Mouse (Mus musculus) ovary, postnatal 14 days (tissue): ENCODE measurements around the gene B3gnt3.
"Not testable (repeated sequence)": the region's sequence is repeated elsewhere in the genome, so short reads cannot be mapped to it uniquely, and the experiment has no call there.

Source experiments
- DNase-seq: peaks from one replicate; pipeline ENCODE4 v3.0.0; 2022; ENCODE audit warnings: low spot score

The B3gnt3 gene

DNA sequence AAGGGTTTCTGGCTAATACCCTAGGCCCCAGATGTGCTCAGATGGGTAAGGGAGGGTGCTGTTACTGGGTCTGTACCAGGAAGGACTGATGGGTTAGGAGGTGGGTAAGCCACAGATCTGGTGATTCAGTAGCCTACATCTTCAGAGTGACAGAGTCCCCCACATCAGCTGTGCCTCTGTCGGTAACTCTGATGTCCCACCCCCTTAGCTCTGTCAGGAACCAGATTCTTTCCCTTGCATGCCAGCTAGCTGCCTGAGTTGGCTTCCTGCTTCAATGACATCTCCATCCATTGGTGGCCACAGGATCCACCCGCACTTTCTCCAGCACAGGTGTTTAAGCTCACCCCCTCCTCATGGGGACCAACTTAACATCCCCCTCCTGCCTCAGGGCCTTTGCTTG, 10.0 kb upstream of the B3gnt3 start:
- no peak for DNase-seq

DNA sequence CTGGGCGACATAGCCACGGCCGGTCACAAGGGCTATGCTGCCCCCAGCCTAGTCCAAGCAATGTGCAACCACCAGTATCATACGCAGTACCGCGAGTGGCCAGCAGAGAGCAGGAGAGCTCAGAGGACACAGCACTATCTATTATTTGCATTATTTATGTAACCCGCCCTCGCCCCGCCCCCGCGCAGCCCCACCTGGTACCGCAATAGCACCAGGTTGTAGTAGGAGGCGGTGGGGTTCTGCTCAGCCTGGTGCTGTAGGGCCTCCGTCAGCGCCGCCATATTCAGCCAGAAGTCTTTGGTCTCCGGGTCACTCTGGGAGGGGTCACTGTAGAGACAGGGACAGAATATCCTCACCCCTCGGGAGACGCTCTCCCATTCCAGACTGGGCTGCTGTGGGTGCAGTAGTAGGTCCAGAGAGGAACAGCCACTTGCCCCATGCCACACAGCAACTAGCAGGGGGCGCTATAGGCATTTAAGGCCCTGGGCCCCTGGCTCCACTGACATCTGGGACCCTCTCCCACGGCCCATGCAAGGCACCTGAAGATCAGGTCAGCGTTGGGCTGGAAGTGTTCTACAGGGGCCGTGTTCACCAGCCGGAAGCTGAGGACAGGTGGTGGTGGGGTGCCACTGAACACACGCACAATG, 8.3 kb upstream of the B3gnt3 start:
- DNase-seq: peak; percentile 79

- DNase-seq: no peak
Observed at GRCm38 (mm10) chr8:71709134-71709799, 7.7 kb upstream of the B3gnt3 start.

DNA sequence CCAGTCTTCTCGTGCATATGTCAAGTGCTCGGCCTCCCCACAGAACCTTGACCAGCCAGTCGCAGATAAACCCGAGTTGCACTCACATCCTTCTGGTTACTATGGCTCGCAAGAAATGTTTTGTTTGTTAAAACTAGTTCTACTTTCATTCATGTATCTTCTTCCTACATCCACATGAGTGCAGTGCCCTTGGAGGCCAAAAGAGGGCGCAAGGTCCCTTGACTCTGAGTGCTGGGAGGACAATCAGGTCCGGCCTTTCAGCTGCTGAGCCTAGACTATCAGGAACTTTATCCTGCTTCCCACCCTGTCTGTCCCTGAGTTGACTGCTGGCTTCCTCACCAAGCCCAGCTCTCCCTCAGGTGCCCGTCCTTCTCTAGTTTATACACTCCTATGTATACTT, 6.3 kb upstream of the B3gnt3 start:
- DNase-seq: no peak

GRCm38 (mm10) chr8:71703400-71703799, 1.8 kb upstream of the B3gnt3 start:
- DNase-seq: not testable (repeated sequence)

DNA sequence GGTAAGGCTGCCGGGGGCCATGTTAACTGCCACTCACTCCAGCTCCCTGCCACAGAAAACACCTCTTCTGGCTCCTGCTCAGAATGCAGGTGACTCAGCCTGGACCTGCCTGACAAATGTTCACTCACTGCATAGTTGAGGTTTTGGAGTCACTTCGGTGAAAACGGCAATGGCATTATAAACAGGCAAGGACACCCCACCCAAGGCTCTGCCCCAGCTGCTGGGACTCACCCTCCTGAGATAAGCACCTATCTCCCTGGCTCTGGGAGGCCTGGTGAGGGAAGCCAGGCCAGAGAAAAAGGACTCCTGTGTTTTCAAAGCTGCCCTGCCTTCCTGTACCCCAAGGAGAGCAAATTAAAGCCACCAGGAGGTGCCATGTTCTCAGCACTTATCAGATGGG, 1.3 kb upstream of the B3gnt3 start:
- no peak for DNase-seq

DNA sequence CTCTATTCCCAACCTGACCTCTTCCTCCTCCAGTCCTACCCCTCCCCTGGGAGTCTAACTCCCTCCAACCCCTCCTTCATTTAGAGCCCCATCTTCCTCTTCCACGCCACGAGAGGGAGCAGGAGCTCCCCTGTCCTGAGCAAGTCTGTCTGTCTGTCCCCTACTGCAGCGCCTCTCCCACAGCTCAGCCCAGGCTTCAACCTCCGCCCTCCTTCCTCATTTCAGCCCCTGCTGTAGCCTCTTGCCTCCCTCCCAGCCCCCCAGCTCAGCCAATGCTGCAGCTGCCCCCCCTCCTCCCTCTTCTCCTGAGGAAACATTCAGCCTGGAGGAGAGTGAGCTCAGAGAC, 471 bp upstream of the B3gnt3 start:
- no peak for DNase-seq

GRCm38 (mm10) chr8:71700493-71701269, 908 bp downstream of the B3gnt3 start:
- no peak for DNase-seq

DNA sequence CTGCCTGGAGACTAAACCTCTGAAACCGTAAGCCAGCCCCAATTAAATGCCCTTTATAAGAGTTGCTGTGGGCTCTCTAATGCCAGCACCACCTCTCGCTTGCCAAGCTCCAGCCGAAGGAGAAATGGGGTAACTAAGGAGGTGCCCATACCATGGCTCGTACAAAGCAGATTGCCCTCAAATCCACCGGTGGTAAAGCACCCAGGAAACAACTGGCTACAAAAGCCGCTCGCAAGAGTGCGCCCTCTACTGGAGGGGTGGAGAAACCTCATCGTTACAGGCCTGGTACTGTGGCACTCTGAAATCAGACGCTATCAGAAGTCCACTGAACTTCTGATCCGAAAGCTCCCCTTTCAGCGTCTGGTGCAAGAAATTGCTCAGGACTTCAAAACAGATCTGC, 6.1 kb downstream of the B3gnt3 start:
- DNase-seq: not testable (repeated sequence)

DNA sequence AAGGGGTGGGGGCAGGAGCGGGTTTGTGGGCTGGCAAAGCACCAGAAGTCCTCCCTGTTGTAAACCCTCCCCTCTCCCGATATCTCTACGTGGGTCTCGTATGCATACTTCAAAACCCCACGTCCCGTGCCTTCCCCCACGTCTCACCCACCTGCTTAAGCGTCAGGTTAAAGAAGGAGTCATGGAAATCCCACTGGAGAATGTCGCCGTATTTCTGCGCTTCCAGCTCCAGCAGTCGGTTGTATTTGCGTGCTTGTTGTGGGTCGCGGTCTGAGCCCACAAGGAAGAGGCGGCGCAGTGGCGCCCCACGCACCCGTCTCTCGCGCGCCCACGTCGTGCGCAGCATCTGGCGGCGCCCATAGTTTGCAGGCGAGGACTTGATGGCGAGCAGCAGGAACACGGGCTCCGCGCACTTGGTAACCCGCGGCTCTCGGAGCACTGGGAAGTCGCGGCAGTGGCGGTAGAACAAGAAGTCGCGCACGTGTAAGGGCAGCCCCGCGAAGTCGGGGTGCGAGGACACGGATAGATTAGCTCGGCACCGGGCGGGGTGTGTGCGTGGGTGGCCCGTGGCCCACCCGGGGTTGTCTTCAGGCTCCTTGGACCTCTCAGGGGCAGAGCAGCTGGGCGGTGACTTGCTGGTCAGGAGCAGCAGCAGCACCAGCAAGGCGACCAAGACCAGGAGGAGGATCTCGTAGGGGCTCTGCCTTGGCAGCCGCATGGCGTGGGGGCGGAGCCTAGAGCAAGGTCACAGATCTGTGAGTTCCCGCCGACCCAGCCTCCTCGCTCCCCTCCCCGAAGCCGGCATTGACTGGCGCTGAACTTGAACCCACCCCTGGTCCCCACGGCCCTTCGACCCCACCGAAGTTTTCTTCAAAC, 8.2 kb downstream of the B3gnt3 start:
- no peak for DNase-seq

DNA sequence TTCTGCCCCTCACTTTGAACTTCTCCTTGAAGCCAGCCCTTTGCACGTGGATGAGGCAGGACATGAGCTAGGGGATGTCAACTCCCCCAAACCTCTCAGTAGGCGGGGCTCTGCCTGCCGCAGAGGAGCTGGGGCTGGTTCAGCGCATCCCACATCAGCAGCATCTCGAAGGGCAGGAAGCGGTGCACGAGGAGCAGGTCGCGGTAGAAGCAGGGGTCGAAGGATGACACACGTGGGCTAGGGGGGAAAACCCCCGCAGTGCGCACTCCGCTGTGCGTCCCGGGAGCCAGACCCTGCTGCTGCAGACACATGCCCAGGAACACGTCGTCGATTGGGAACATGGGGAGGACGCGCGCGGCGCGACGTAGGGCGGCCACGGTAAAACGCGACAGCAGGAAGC, 9.1 kb downstream of the B3gnt3 start:
- no peak for DNase-seq

DNA sequence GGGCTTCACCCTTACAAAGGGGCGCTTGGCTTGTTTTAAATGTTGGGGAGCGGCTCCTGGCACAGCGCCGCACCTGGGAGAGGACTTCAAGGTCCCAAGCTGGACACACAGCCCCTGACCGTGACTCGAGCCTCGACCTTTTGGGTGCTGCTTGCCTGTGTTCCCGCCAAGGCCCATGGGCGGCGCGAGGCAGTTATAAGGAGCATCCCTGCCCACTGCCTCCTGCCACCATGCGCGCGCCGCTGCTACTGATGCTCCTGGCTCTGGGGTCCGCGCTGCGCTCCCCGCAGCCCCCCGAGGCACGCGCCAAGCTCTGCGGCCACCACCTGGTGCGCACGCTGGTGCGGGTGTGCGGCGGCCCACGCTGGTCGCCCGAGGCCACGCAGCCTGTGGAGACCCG, 12.6 kb downstream of the B3gnt3 start, which contains the start of gene Insl3:
Insl3 (plus strand) TSS at position 187 of the 400 bp plus-strand sequence.
- no peak for DNase-seq

DNA sequence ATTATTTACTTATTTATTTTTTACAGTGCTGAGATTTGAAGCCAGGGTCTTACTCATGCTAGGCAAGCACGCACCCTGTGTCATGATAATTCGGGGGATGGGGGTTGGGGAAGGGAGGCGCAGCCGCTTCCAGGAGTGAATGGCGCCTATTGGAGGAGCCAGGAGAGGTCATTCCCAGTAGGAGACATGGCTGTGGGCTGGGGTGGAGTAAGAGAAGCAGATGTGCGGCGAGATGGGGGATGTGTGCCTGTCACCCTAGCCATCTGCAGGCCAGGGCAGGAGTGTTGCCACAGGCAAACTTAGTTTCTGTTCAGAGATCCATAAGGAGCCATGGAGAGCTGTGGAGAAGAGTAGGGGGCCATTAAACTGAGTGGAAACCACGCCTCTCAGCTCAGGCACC, 14.0 kb downstream of the B3gnt3 start:
- no peak for DNase-seq

- no peak for DNase-seq
Observed at GRCm38 (mm10) chr8:71686143-71686734, 15.3 kb downstream of the B3gnt3 start.

- no peak for DNase-seq
Observed at GRCm38 (mm10) chr8:71685573-71685972, 16.0 kb downstream of the B3gnt3 start.

- DNase-seq: no peak
Observed at GRCm38 (mm10) chr8:71684701-71685100, 16.9 kb downstream of the B3gnt3 start.

GRCm38 (mm10) chr8:71682832-71683231, 18.8 kb downstream of the B3gnt3 start:
- DNase-seq: no peak

GRCm38 (mm10) chr8:71681369-71681915, 20.1 kb downstream of the B3gnt3 start:
- no peak for DNase-seq

DNA sequence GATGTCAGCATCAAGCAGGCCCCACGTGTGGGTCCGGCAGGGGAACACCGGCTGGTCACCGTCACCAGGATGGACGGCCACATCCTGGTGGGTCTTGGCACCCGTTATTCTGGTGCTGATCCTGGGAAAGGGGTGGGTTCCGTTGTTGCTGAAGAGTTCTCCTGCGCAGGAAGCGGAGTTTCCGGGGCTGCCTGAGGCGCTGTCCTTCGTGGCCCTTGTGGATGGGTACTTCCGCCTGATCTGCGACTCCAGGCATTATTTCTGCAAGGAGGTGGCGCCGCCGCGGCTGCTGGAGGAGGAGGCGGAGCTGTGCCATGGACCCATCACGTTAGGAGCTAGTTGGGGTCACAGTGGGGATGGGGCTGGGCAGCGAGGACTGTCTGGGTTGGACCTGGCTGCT, 21.1 kb downstream of the B3gnt3 start:
- no peak for DNase-seq

DNA sequence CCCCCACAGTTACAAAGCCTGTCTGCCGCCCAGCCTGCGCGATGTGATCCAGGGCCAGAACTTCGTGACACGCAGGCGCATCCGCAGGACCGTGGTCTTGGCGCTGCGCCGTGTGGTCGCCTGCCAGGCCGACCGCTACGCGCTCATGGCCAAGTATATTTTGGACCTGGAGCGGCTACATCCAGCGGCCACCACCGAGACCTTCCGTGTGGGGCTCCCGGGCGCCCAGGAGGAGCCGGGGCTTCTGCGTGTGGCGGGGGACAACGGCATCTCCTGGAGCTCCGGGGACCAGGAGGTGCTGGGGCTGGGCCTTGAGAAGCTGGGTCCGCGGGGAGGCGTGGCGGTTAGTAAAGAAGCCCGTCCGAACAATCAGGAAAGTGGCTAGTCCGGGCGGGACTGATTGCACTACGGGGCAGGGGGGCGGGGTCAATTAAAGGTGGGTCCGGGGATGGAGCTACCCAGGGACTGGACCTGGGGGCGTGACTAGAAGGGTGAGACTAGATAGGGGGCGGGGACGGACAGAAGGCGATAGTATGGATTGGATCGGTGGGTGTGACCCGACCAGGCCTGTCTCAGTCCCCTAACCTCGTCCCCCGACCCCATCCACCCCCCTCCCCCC, 21.9 kb downstream of the B3gnt3 start:
- no peak for DNase-seq

DNA sequence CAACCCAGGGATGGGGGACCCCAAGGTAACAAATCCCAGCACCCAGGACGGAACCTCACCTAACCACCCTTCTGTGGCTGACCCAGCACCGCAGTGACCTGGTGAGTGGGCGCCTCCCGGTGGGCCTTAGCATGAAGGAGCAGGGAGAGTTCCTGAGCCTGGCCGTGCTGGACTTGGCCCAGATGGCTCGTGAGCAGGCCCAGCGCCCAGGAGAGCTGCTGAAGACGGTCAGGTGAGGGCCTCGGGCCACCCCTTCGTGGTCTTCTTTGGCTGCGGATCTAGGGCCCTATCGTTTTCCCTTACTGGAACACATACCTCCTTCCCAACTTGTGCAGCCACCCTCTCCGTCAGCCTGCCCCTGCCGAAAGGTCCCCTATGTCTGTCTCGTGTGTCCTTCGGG, 22.5 kb downstream of the B3gnt3 start:
- DNase-seq: no peak
